Mouse (Mus musculus) fibroblast of lung, adult 2 months (primary cell): ENCODE data around the gene Zfp706.
A peak's percentile ranks its signal among the peaks of the same experiment; 100 is the strongest.

Experiments used
- DNase-seq: peaks from one replicate; pipeline ENCODE4 v3.0.0-alpha.2; 2011; ENCODE audit warnings: low read depth

The Zfp706 gene

GRCm38 (mm10) chr15:37007233-37007958 lies at the start of gene Zfp706:
Gene Zfp706, minus strand, starts transcription at chr15:37007773.
- peak; percentile 82 for DNase-seq

- DNase-seq, result no peak
Measured at GRCm38 (mm10) chr15:37054582-37054981, 47.0 kb upstream of the Zfp706 start.

GRCm38 (mm10) chr15:37053085-37053762 lies 45.7 kb upstream of the Zfp706 start:
- no peak for DNase-seq

- no peak for DNase-seq
Measured at GRCm38 (mm10) chr15:37047403-37047802, 39.8 kb upstream of the Zfp706 start.

GRCm38 (mm10) chr15:37046586-37046985 lies 39.0 kb upstream of the Zfp706 start:
- no peak for DNase-seq

GRCm38 (mm10) chr15:37046131-37046530 lies 38.6 kb upstream of the Zfp706 start:
- DNase-seq, result no peak

- no peak for DNase-seq
Measured at GRCm38 (mm10) chr15:37045456-37045855, 37.9 kb upstream of the Zfp706 start.

GRCm38 (mm10) chr15:37042559-37042958 lies 35.0 kb upstream of the Zfp706 start:
- no peak for DNase-seq

GRCm38 (mm10) chr15:37041214-37041613 lies 33.6 kb upstream of the Zfp706 start:
- DNase-seq, result peak; percentile 100

- no peak for DNase-seq
Measured at GRCm38 (mm10) chr15:37038666-37039065, 31.1 kb upstream of the Zfp706 start.

GRCm38 (mm10) chr15:37037704-37038103 lies 30.1 kb upstream of the Zfp706 start:
- no peak for DNase-seq

GRCm38 (mm10) chr15:37036481-37037156 lies 29.0 kb upstream of the Zfp706 start:
- no peak for DNase-seq

- DNase-seq, result no peak
Measured at GRCm38 (mm10) chr15:37034155-37034554, 26.6 kb upstream of the Zfp706 start.

- no peak for DNase-seq
Measured at GRCm38 (mm10) chr15:37033431-37033830, 25.9 kb upstream of the Zfp706 start.

GRCm38 (mm10) chr15:37031334-37032150 lies 24.0 kb upstream of the Zfp706 start:
- DNase-seq, result peak; percentile 89

- no peak for DNase-seq
Measured at GRCm38 (mm10) chr15:37030929-37031328, 23.4 kb upstream of the Zfp706 start.

GRCm38 (mm10) chr15:37027956-37028355 lies 20.4 kb upstream of the Zfp706 start:
- no peak for DNase-seq

- no peak for DNase-seq
Measured at GRCm38 (mm10) chr15:37026458-37026857, 18.9 kb upstream of the Zfp706 start.

GRCm38 (mm10) chr15:37020581-37021245 lies 13.1 kb upstream of the Zfp706 start:
- no peak for DNase-seq

GRCm38 (mm10) chr15:37019434-37019833 lies 11.9 kb upstream of the Zfp706 start:
- DNase-seq, result no peak

- no peak for DNase-seq
Measured at GRCm38 (mm10) chr15:37011897-37012296, 4.3 kb upstream of the Zfp706 start.

- DNase-seq, result no peak
Measured at GRCm38 (mm10) chr15:37011316-37011715, 3.7 kb upstream of the Zfp706 start.
